Mouse (Mus musculus): ENCODE data around the gene Rab15.

Gene Rab15

GRCm38 (mm10) chr12:76779951-76780350 lies 42.8 kb downstream of the Rab15 start:
- no peak for DNase-seq (ENCODE audit: low read depth in 1 of 2, low spot score in 2 of 2)

GRCm38 (mm10) chr12:76778305-76779083 lies 44.2 kb downstream of the Rab15 start:
- no peak for DNase-seq (ENCODE audit: low read depth in 1 of 2, low spot score in 2 of 2)

- DNase-seq (ENCODE audit: low read depth in 1 of 2, low spot score in 2 of 2): no peak
These were observed 44.9 kb downstream of the Rab15 start for GRCm38 (mm10) chr12:76777845-76778244.

- DNase-seq (ENCODE audit: low read depth in 1 of 2, low spot score in 2 of 2): no peak
These were observed 45.8 kb downstream of the Rab15 start for GRCm38 (mm10) chr12:76776898-76777297.

GRCm38 (mm10) chr12:76775132-76775531 lies 47.6 kb downstream of the Rab15 start:
- DNase-seq (ENCODE audit: low read depth in 1 of 2, low spot score in 2 of 2): no peak

- DNase-seq (ENCODE audit: low read depth in 1 of 2, low spot score in 2 of 2): no peak
These were observed 48.1 kb downstream of the Rab15 start for GRCm38 (mm10) chr12:76774652-76775051.

GRCm38 (mm10) chr12:76771540-76771939 lies 51.2 kb downstream of the Rab15 start:
- no peak for DNase-seq (ENCODE audit: low read depth in 1 of 2, low spot score in 2 of 2)

- no peak for DNase-seq (ENCODE audit: low read depth in 1 of 2, low spot score in 2 of 2)
These were observed 51.7 kb downstream of the Rab15 start for GRCm38 (mm10) chr12:76770841-76771500.

- no peak for DNase-seq (ENCODE audit: low read depth in 1 of 2, low spot score in 2 of 2)
These were observed 56.6 kb downstream of the Rab15 start for GRCm38 (mm10) chr12:76765901-76766630.

GRCm38 (mm10) chr12:76765354-76765851 lies 57.3 kb downstream of the Rab15 start, which contains the start of the genes Churc1 and Fntb:
TSS of gene Churc1 (plus strand) at chr12:76765538.
TSS of gene Fntb (plus strand) at chr12:76765589.
- peak; percentile 78 to 90 for DNase-seq (ENCODE audit: low read depth in 1 of 2, low spot score in 2 of 2)

- DNase-seq (ENCODE audit: low read depth in 1 of 2, low spot score in 2 of 2): no peak
These were observed 69.9 kb downstream of the Rab15 start for GRCm38 (mm10) chr12:76752652-76753318.

- DNase-seq (ENCODE audit: low read depth in 1 of 2, low spot score in 2 of 2): no peak
These were observed 71.7 kb downstream of the Rab15 start for GRCm38 (mm10) chr12:76750866-76751459.

Measured in monocyte, adult 2 months (primary cell).